Mouse (Mus musculus): ENCODE data around the gene Dnm2.

Gene Dnm2

DNA sequence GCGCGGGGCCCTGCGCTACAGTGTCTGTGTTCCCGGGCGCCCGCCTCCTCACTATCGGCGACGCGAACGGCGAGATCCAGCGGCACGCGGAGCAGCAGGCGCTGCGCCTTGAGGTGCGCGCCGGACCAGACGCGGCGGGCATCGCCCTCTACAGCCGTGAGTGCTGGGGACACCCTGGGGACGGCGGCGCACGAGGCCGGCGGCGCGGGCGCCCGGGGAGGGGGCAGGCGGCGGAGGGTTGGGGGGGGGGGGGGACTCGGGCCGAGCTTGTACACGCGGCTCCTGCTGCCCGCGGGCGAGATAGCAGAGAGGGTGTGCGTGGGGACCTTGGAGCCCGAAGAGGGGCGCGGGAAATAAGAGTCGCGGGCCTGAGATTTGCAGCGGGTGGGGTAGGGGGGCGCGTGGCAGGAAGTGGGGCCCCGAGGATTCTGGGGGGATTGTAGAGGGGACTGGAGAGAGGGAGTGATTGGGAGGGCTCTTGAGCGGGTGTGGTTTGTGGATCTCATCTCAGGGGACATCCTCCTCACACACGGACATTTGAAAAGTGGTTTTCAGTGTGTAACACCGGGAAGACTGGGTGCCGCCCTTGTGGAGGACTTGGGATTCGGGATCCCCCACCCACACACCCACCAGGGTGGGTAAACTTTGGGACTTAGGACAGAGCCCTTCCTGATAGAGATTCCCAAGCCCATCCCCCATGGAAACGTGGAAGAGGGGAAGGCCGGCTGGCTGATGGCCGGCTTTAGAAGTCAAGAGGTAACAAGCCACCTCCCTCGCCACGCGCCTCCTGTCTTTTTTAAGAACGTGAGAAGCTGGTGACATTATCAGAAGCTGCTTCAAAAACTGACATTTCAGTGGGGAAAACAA is 122.6 kb downstream of the Dnm2 start:
- peak; percentile 59 to 83 for DNase-seq

DNA sequence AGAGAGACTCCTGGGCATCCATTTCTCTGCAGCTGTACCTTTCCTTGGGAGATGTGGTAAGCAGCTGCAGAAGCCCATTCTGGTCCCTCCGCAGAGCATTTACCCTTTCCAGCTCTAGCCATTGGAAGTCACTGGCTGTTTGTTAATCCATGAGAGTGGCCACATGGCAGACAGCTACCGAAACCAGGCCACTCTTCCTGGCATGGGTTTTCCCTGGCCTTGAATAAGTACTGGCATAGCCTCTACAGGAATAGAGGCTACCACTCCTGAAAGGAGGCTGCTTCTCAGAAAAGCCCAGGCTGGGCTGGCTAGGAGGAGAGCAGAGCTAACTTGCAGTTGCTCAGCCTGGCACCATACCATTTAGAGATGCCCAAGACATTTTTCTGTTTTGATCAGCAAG is 126.3 kb downstream of the Dnm2 start:
- DNase-seq, result no peak

DNA sequence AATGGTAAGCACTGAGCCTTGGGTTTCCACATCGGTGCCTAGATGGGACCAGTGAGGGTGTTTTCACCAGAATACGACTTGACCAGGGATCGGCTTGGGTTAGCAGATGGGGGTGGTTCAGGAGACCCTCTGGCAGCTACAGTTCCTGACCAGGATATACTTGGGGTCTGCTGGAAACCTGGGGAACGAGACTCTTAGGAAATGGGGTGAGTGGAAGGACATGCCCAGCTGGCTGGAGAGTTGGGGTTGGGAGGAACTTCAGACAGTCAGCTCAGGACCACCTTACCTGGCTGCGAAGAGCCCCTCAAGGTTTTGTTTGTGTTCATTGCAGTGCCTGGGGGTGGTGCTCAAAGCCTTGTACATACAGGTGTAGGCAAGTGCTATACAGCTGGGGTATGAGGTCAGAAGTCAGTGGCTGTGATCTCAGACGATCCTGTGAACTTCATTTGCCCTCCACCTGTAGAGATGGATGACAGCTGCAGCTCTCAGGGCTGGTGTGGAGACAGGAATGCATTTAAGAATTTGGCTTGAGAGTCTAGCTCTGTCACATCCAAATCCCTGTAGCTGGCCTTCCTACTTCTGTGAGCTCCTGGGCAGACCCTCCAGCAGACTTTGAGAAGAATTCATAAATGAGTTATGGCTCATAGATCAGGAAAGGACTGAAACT is 129.0 kb downstream of the Dnm2 start:
- no peak for DNase-seq

DNA sequence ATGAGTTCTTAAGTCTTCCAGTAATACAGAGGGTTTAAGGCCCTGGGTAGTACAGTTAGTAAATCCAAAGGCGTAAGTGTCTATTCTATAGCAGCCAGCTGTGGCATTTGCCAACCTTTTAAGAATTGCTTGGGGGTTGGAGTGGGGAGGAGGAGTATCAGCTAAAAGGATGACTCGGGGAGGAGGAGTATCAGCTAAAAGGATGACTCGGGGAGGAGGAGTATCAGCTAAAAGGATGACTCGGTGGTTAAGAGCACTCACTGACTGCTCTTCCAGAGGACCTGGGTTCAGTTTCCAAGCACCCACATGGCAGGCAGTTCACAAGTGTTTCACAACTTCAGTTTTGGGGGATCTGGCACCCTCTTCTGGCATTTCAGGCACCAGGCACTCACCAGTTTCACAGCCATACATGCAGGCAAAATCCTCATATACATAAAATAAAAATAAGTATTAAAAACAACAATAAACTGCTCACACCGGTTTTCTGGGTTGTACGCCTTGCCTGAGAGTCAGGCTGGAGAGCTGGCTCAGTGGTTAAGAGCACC is 130.6 kb downstream of the Dnm2 start:
- DNase-seq, result no peak

DNA sequence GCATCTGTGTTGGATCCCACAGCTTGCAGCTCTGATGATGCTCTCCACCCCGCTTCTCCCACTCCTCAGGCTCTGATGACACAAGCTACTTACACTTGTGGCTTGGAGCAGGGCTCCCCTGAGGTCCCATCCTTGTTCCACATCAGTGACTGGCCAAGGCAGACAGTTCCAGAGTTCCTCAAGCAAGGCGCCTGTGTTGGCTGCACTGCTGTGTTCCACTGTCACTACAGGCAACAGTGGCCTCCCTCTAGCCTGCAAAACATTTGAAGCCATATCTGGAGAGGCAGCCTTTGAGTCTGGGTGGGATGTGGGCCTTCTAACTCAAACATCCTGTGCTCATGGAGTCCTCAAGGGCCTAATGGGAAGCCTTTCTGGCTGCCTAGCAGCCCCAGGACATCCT is 132.3 kb downstream of the Dnm2 start:
- DNase-seq, result no peak

Data from kidney, postnatal 25 days (tissue).